Mouse (Mus musculus): ENCODE data around the gene Cdh12.

- TF ChIP-seq CTCF (IDR thresholded peaks at IDR 0.05), result no peak
- no peak for TF ChIP-seq POLR2A (IDR thresholded peaks at IDR 0.05; ENCODE audit: insufficient read depth, low read depth, low read length)
Observed at GRCm38 (mm10) chr15:20462500-20462899, 13.4 kb downstream of the Cdh12 start.
